In genomic region chr11:101277381-101278222, GRCm38 (mm10) we compare ENCODE assay signal across 8 mouse cellular contexts. TPM values are rescaled to one million over a fixed set of nuclear protein-coding genes. Genes with fewer than 3 reads are reported as not detected.
DNase-seq lines count a peak whose midpoint lies in the region; ATAC-seq and TF ChIP-seq lines count a peak whose summit lies in the region.

No protein-coding gene starts in this region.

- no peaks in the 10 kb centered on the region for H3K36me3 ChIP-seq in hindbrain, embryonic 15.5 days
- 0 out of 2 replicates have a peak, but pooled peaks cover 6% of the 10 kb centered on the region for H3K36me3 ChIP-seq in neural tube, embryonic 12.5 days

- no peak for TF ChIP-seq POLR2A in bone marrow, adult 2 months (IDR thresholded peaks at IDR 0.05; ENCODE audit: borderline replicate concordance, control insufficient read depth, low read depth, low read length)

- peak overlapping the region; percentile 74 for H3K4me3 ChIP-seq in bone marrow, adult 2 months (replicated peaks; ENCODE audit: control insufficient read depth, low read depth, low read length)
- H3K4me3 ChIP-seq in hindbrain, embryonic 15.5 days = peak overlapping the region; percentile 96
- H3K4me3 ChIP-seq in neural tube, embryonic 12.5 days = peak overlapping the region; percentile 73

- DNase-seq in layer of hippocampus, adult 11-12 months (ENCODE audit: low spot score) = peak; percentile 39
- no peak for DNase-seq in layer of hippocampus, postnatal 25 days (ENCODE audit: extremely low spot score in 1 of 2, low spot score in 1 of 2)
- peak; percentile 46 for DNase-seq in liver
- DNase-seq in adrenal gland, adult 8-10 months = no peak
- DNase-seq in left cerebral cortex, adult 9 months (ENCODE audit: low spot score in 2 of 2) = no peak

- peak overlapping the region; percentile 88 for H3K4me2 ChIP-seq in hindbrain, embryonic 15.5 days
- H3K4me2 ChIP-seq in neural tube, embryonic 12.5 days (replicated peaks) = peak overlapping the region; percentile 93

- no peak overlapping the region for H3K27ac ChIP-seq in bone marrow, adult 2 months (ENCODE audit: control insufficient read depth, insufficient read depth, low read depth, low read length, poor library complexity)
- H3K27ac ChIP-seq in hindbrain, embryonic 15.5 days (replicated peaks) = no peak overlapping the region
- no peak overlapping the region for H3K27ac ChIP-seq in neural tube, embryonic 12.5 days

- H3K27me3 ChIP-seq in hindbrain, embryonic 15.5 days = no peaks in the 10 kb centered on the region
- H3K27me3 ChIP-seq in neural tube, embryonic 12.5 days (replicated peaks) = no peaks in the 10 kb centered on the region

- WGBS in bone marrow, adult 2 months = 45% methylated on average over 12 of the region's 12 CpGs
- 69% methylated on average over 12 of the region's 12 CpGs for WGBS in hindbrain, embryonic 15.5 days
- 65% methylated on average over 12 of the region's 12 CpGs for WGBS in neural tube, embryonic 12.5 days

- peaks cover 3% of the 10 kb centered on the region for H3K4me1 ChIP-seq in bone marrow, adult 2 months (ENCODE audit: control insufficient read depth, insufficient read depth, low read length)
- H3K4me1 ChIP-seq in hindbrain, embryonic 15.5 days (replicated peaks) = peaks cover 28% of the 10 kb centered on the region
- peaks cover 24% of the 10 kb centered on the region for H3K4me1 ChIP-seq in neural tube, embryonic 12.5 days

- no peaks in the 10 kb centered on the region for H3K9me3 ChIP-seq in hindbrain, embryonic 15.5 days
- H3K9me3 ChIP-seq in neural tube, embryonic 12.5 days = no peaks in the 10 kb centered on the region

- peak overlapping the region; percentile 94; the same call in 1 of the 2 replicates for H3K9ac ChIP-seq in hindbrain, embryonic 15.5 days
- H3K9ac ChIP-seq in neural tube, embryonic 12.5 days = peak overlapping the region; percentile 73

- ATAC-seq in hindbrain, embryonic 15.5 days (ENCODE audit: low FRiP score, low read depth) = no peak
- no peak for ATAC-seq in neural tube, embryonic 12.5 days (ENCODE audit: low FRiP score, low read depth)

- no peak for TF ChIP-seq CTCF in bone marrow, adult 2 months (IDR thresholded peaks at IDR 0.05; ENCODE audit: control insufficient read depth, insufficient read depth, low read length)

RNA-seq across cellular contexts. Expression of gene Cntd1, which starts 1.2 kb away (rescaled TPM):
- under 1 TPM; 0.25 to 0.35 TPM for total RNA-seq in layer of hippocampus, postnatal 25 days (2021)
- 1.3 and 2.2 TPM in 2 replicates for polyA plus RNA-seq in bone marrow, adult 2 months (2011; ENCODE audit: insufficient read depth, insufficient read length, low replicate concordance, missing spikeins)
- 1.0 and 1.2 TPM in 2 replicates for polyA plus RNA-seq in hindbrain, embryonic 15.5 days (2015; fragmentation: Nextera tagmentation; extraction: Ambion mirVana)
- polyA plus RNA-seq in neural tube, embryonic 12.5 days (2016; fragmentation: Nextera tagmentation; extraction: Ambion mirVana) = 1.1 and 1.3 TPM in 2 replicates
- total RNA-seq in adrenal gland, adult 8-10 months (2022) = under 1 TPM; 0.40 to 0.62 (median 0.57) TPM

RNA-seq across cellular contexts. Expression of gene Coa3, which starts 1.3 kb away (rescaled TPM):
- total RNA-seq in layer of hippocampus, postnatal 25 days (2021) = 100 to 1,000 TPM in 1 of 2 experiments, 10 to 100 TPM in 1; 87.2 to 117 TPM
- 34.2 and 61.9 TPM in 2 replicates for polyA plus RNA-seq in bone marrow, adult 2 months (2011; ENCODE audit: insufficient read depth, insufficient read length, low replicate concordance, missing spikeins)
- polyA plus RNA-seq in hindbrain, embryonic 15.5 days (2015; fragmentation: Nextera tagmentation; extraction: Ambion mirVana) = 223 and 225 TPM in 2 replicates
- polyA plus RNA-seq in neural tube, embryonic 12.5 days (2016; fragmentation: Nextera tagmentation; extraction: Ambion mirVana) = 201 and 213 TPM in 2 replicates
- 10 to 100 TPM; 67.9 to 76.1 (median 74.4) TPM for total RNA-seq in adrenal gland, adult 8-10 months (2022)

RNA-seq across cellular contexts. Expression of gene Wnk4, which starts 17.2 kb away (rescaled TPM):
- total RNA-seq in layer of hippocampus, postnatal 25 days (2021) = 1 to 10 TPM; 6.2 to 7.7 TPM
- polyA plus RNA-seq in bone marrow, adult 2 months (2011; ENCODE audit: insufficient read depth, insufficient read length, low replicate concordance, missing spikeins) = 5.5 and 19.8 TPM in 2 replicates
- 8.5 and 9.5 TPM in 2 replicates for polyA plus RNA-seq in hindbrain, embryonic 15.5 days (2015; fragmentation: Nextera tagmentation; extraction: Ambion mirVana)
- 6.2 and 7.5 TPM in 2 replicates for polyA plus RNA-seq in neural tube, embryonic 12.5 days (2016; fragmentation: Nextera tagmentation; extraction: Ambion mirVana)
- 1 to 10 TPM; 2.8 to 6.7 (median 4.9) TPM for total RNA-seq in adrenal gland, adult 8-10 months (2022)

RNA-seq across cellular contexts. Expression of gene Vps25, which starts 24.1 kb away (rescaled TPM):
- 10 to 100 TPM; 70.0 to 75.2 TPM for total RNA-seq in layer of hippocampus, postnatal 25 days (2021)
- 71.9 and 86.6 TPM in 2 replicates for polyA plus RNA-seq in bone marrow, adult 2 months (2011; ENCODE audit: insufficient read depth, insufficient read length, low replicate concordance, missing spikeins)
- 118 and 124 TPM in 2 replicates for polyA plus RNA-seq in hindbrain, embryonic 15.5 days (2015; fragmentation: Nextera tagmentation; extraction: Ambion mirVana)
- 101 and 103 TPM in 2 replicates for polyA plus RNA-seq in neural tube, embryonic 12.5 days (2016; fragmentation: Nextera tagmentation; extraction: Ambion mirVana)
- 100 to 1,000 TPM; 109 to 120 (median 113) TPM for total RNA-seq in adrenal gland, adult 8-10 months (2022)

RNA-seq across cellular contexts. Expression of gene Becn1, which starts 24.5 kb away (rescaled TPM):
- total RNA-seq in layer of hippocampus, postnatal 25 days (2021) = 100 to 1,000 TPM; 204 to 230 TPM
- polyA plus RNA-seq in bone marrow, adult 2 months (2011; ENCODE audit: insufficient read depth, insufficient read length, low replicate concordance, missing spikeins) = 144 and 173 TPM in 2 replicates
- polyA plus RNA-seq in hindbrain, embryonic 15.5 days (2015; fragmentation: Nextera tagmentation; extraction: Ambion mirVana) = 173 and 175 TPM in 2 replicates
- polyA plus RNA-seq in neural tube, embryonic 12.5 days (2016; fragmentation: Nextera tagmentation; extraction: Ambion mirVana) = 168 and 174 TPM in 2 replicates
- total RNA-seq in adrenal gland, adult 8-10 months (2022) = 100 to 1,000 TPM; 161 to 204 (median 178) TPM

Comparison
In these comparisons a context has a peak if more than half of its experiments do, and no peak if none do; other contexts are left out.
1. DNase-seq: peak in layer of hippocampus, adult 11-12 months (single experiment) and liver (single experiment); none in layer of hippocampus, postnatal 25 days (0 of 2), adrenal gland, adult 8-10 months (single experiment) and left cerebral cortex, adult 9 months (0 of 2).
2. Peak in every context shown above with its lines, with median percentiles within 50 percentile points of each other: H3K4me3 ChIP-seq.